Mouse (Mus musculus) ES-E14 (cell line): ENCODE data around the gene Smoc2. TPM values are rescaled to one million over a fixed set of nuclear protein-coding genes. Genes with fewer than 3 reads are reported as not detected.

Experiments
- DNase-seq: peaks from one replicate; pipeline ENCODE4 v3.0.0-alpha.2; 2013; ENCODE audit warnings: low read depth, low spot score
- H3K27ac ChIP-seq: 2 replicates; pipeline ENCODE4 v1.5.1; 2012; ENCODE audit warnings: low read depth, mild to moderate bottlenecking, low read length, moderate library complexity, mixed read lengths; ENCODE audit not compliant: poor library complexity, insufficient read depth, severe bottlenecking
- H3K36me3 ChIP-seq: 2 replicates; pipeline ENCODE4 v1.6.1; 2012; ENCODE audit warnings: mild to moderate bottlenecking, low read length, moderate library complexity, mixed read lengths; ENCODE audit not compliant: control insufficient read depth, poor library complexity, insufficient read depth, severe bottlenecking
- H3K4me1 ChIP-seq, 2 experiments: fragments of 150-350 bp in 1 of 2; sonication (generic) in 1 of 2; 2 replicates each; pipeline ENCODE4 v1.6.1; 2012; ENCODE audit warnings: low read length in 2 of 2, mild to moderate bottlenecking in 1 of 2, mixed read lengths in 1 of 2; ENCODE audit not compliant: control insufficient read depth in 2 of 2, insufficient read depth in 2 of 2, poor library complexity in 1 of 2
- H3K4me3 ChIP-seq, 2 experiments: fragments of 150-350 bp in 1 of 2; sonication (generic) in 1 of 2; 2 replicates each; pipeline ENCODE4 v1.5.1; 2012; ENCODE audit warnings: low read length in 2 of 2, low read depth in 1 of 2, mild to moderate bottlenecking in 1 of 2, mixed read lengths in 1 of 2; ENCODE audit not compliant: insufficient read depth in 1 of 2, poor library complexity in 1 of 2, severe bottlenecking in 1 of 2
- H3K9ac ChIP-seq: 2 replicates; pipeline ENCODE4 v1.6.1; 2012; ENCODE audit warnings: low read depth, mild to moderate bottlenecking, low read length, mixed read lengths; ENCODE audit not compliant: poor library complexity, insufficient read depth, severe bottlenecking
- H3K9me3 ChIP-seq: fragments of 150-350 bp; sonication (generic); 2 replicates; pipeline ENCODE4 v1.6.1; 2012; ENCODE audit warnings: low read depth, mild to moderate bottlenecking, low read length; ENCODE audit not compliant: control insufficient read depth, insufficient read depth
- CHD2 ChIP-seq: IDR thresholded peaks from 2 replicates; pipeline ENCODE4 v1.6.1; 2014; ENCODE audit warnings: mild to moderate bottlenecking, low read depth, low read length, inconsistent platforms
- HCFC1 ChIP-seq: IDR thresholded peaks from 2 replicates; pipeline ENCODE4 v1.6.1; 2012; ENCODE audit warnings: low read length, inconsistent platforms, borderline replicate concordance; ENCODE audit not compliant: insufficient read depth
- MAFK ChIP-seq: IDR thresholded peaks from 2 replicates; pipeline ENCODE4 v1.6.1; 2014; ENCODE audit warnings: mild to moderate bottlenecking, low read depth, low read length, inconsistent platforms; ENCODE audit not compliant: insufficient read depth
- ZC3H11A ChIP-seq: IDR thresholded peaks from 2 replicates; pipeline ENCODE4 v1.6.1; 2012; ENCODE audit warnings: low read depth, mild to moderate bottlenecking, inconsistent platforms, low read length, borderline replicate concordance
- ZNF384 ChIP-seq: IDR thresholded peaks from 2 replicates; pipeline ENCODE4 v1.6.1; 2012; ENCODE audit warnings: low read depth, low read length, inconsistent platforms
- in situ Hi-C, 2 experiments: fragments of 600-800 bp; cut with MboI; formaldehyde crosslinking; loops; one replicate each; pipeline ENCODE4 v1.15.1; 2025; ENCODE audit warnings: low sequenced_read_pairs in 2 of 2, inconsistent platforms in 1 of 2; ENCODE audit not compliant: unreplicated experiment in 2 of 2
- total RNA-seq: library from RNA; depleted of rRNA; stranded (reverse); fragments of 300-350 nt; gene quantifications from 2 replicates; pipeline ENCODE4 v1.2.3, GENCODE M21; 2012

The Smoc2 gene
- total RNA-seq, 1 experiment: 3.1 TPM

DNA sequence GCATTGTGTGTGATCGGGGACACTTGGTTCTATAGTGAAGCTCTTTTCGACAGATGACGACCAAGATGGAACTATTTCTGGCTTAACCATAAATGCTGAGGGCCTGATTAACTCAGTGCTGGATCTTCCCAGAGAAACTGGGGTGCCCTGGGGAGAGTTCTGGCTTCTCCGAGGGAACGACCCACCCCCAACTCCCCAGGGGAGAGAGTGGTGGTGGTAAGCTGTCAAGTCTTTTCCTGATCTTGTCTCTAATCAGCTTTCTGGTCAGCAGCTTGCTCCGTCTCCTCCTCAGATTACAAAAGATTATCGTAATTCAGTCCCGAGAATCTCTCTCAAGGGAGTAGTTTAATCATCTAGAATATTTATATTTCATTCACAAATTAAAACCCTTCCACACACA, 63.2 kb downstream of the Smoc2 start:
- H3K9ac ChIP-seq: no peak overlapping the region
- no peak overlapping the region for H3K27ac ChIP-seq
- no peaks in the 10 kb centered on the region for H3K36me3 ChIP-seq
- DNase-seq: no peak
- in situ Hi-C loops: no loop called here
- H3K4me3 ChIP-seq: no peak overlapping the region
- H3K9me3 ChIP-seq: no peaks in the 10 kb centered on the region
- TF ChIP-seq HCFC1: no peak
- no peaks in the 10 kb centered on the region for H3K4me1 ChIP-seq

DNA sequence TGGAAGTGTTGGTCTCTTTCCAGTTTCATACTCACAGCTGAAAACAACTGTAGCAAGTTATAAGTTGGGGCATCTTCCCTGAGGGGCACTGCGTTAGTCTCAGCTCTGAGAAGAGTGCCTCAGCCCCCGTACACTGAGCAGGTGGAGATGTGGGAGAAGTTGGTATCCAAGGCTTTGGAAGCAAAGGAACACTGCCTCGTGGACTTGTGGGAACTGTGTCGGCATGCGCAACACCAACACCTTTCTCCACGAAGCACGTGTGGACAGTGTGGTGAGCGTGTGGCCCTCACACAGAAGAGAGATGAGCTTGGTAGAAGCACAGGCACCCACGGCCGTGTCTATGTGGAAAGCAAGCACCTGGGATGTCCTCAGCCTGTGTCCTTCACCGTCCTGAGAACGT, 64.1 kb downstream of the Smoc2 start:
- no peaks in the 10 kb centered on the region for H3K4me1 ChIP-seq
- H3K36me3 ChIP-seq: no peaks in the 10 kb centered on the region
- no peak overlapping the region for H3K27ac ChIP-seq
- no peak for DNase-seq
- in situ Hi-C loops: no loop called here
- TF ChIP-seq MAFK (no peak), HCFC1 (no peak), CHD2 (no peak), ZC3H11A (no peak), ZNF384 (no peak)
- no peak overlapping the region for H3K4me3 ChIP-seq
- no peak overlapping the region for H3K9ac ChIP-seq
- H3K9me3 ChIP-seq: no peaks in the 10 kb centered on the region

DNA sequence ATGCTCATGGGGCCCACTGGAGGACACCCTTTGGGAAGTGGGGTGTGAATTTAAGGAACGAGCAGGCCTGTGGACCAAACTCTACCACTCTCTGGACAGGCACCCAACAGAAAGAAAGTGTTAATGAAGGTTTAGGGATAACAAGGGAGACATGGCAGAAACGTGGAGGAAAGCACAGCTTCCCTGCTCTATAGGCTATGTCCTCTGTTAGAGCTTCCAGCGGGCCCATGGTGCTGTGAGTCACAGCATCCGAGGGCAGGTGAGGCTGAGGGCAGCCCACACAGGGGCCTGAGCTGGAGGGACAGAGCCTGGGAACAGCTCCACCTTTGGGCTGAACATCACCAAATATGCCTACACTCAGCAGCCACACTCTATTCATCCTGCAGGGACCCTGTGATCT, 66.2 kb downstream of the Smoc2 start:
- Histone ChIP-seq H3K9me3 (no peaks in the 10 kb centered on the region), H3K9ac (no peak overlapping the region), H3K27ac (no peak overlapping the region), H3K36me3 (no peaks in the 10 kb centered on the region), H3K4me3 (no peak overlapping the region), H3K4me1 (no peaks in the 10 kb centered on the region)
- no peak for DNase-seq
- no peak for TF ChIP-seq MAFK
- TF ChIP-seq CHD2: no peak
- no peak for TF ChIP-seq ZNF384
- no peak for TF ChIP-seq ZC3H11A
- in situ Hi-C loops: no loop called here

DNA sequence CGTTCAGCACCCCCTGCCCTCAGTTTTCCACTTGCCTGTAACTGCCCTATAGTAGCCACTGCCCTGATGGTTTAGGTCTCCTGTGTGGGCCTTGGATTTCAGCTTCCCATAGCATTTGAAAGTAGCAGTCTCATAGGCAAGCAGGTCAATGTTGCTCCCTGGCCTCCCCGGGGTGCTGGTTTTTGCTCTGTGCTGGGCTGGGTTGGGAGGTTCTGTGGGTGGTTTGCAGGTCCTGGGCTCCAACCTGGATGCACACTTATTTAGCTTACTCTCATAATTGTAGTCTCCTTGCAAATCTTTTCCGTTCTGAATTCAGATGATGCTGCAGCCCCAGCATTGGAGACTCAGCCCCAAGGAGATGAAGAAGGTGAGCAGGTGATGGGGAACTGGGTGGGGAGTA, 67.6 kb downstream of the Smoc2 start:
- Histone ChIP-seq H3K9ac (no peak overlapping the region), H3K36me3 (no peaks in the 10 kb centered on the region), H3K27ac (no peak overlapping the region), H3K4me1 (no peaks in the 10 kb centered on the region), H3K9me3 (no peaks in the 10 kb centered on the region), H3K4me3 (no peak overlapping the region)
- in situ Hi-C loops: no loop called here
- no peak for TF ChIP-seq CHD2
- TF ChIP-seq ZNF384: no peak
- TF ChIP-seq ZC3H11A: no peak
- no peak for TF ChIP-seq HCFC1
- no peak for TF ChIP-seq MAFK
- no peak for DNase-seq

DNA sequence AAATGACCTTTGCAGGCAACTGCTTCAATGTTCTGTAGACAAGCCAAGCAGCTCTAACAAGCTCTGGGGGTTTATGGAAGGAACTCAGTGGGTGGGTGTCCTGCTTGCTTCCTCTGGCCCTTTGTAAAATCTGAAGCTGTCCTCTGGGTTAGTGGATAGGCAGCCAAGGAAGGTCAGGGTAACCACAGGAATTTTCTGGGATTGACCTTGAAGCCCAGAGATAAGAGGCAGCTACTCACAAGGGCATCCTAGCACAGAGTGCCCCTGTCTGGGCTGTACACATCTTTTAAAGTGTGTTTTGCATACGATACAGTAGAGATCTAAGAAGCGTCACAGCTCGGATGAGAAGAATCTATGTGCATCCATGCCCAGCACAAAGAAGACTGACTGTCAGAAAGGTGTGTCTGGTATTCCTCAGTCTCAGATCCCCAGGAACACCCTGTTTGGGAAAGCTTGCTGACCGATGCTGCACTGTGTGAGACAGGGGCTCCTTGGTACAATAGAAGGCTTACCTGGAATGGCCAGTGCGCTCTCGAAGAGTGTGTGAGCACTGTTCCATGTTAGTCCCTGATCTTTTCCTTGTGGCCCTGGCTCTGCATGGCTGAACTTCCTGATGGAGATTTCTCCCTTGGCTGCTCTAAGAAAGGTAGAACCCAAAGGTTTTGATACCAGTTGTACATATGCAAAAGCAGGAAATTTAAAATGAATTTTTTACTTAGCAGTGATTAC, 69.9 kb downstream of the Smoc2 start:
- in situ Hi-C loops: no loop called here
- TF ChIP-seq ZC3H11A: no peak
- TF ChIP-seq ZNF384: no peak
- TF ChIP-seq MAFK: no peak
- no peak for TF ChIP-seq CHD2
- no peak for TF ChIP-seq HCFC1
- Histone ChIP-seq H3K4me3 (no peak overlapping the region), H3K27ac (no peak overlapping the region), H3K36me3 (no peaks in the 10 kb centered on the region), H3K4me1 (no peaks in the 10 kb centered on the region), H3K9ac (no peak overlapping the region), H3K9me3 (no peaks in the 10 kb centered on the region)
- DNase-seq: no peak
